Mouse (Mus musculus) right cerebral cortex, postnatal 10 days (tissue): Measurements from ENCODE around the gene 4930415O20Rik.
A peak's percentile ranks its signal among the peaks of the same experiment; 100 is the strongest.

Experiments
- DNase-seq, 2 experiments: peaks; one replicate each; pipeline ENCODE4 v3.0.0; 2021; ENCODE audit warnings: low spot score in 2 of 2

4930415O20Rik gene

DNA sequence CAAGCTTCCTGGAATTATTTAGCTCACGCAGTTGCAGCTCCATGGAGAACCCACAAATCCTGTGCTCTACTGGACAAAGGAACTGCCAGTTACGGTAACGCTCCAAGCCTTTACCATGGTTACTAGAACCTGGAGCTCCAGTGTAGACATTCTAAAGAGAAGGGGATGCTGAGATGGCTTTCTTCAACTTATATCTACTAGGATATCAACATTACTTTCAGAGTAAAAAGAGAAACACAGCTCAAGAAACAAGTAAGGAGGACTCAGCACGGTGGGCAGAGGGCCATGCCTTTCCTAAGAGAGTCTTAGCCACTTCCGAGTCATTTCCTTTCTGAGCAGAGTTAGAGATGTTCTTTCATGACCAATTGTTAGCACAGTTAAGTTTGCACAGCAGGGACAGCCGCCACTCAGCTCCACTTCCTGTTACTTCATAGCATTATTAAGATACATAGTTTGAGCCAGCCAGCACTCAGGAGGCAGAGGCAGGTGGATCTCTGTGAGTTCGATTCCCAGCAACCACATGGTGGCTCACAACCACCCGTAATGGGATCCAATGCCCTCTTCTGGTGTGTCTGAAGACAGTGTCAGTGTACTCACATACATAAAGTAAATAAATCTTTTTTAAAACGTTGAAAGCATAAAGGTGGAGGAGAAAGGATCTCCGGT is at the start of gene 4930415O20Rik, which contains the start of gene Ccnt1:
TSS of gene 4930415O20Rik (plus strand) at position 132 of the 666 bp plus-strand sequence.
TSS of gene Ccnt1 (minus strand) at position 51 of the 666 bp plus-strand sequence.
- no peak for DNase-seq

DNA sequence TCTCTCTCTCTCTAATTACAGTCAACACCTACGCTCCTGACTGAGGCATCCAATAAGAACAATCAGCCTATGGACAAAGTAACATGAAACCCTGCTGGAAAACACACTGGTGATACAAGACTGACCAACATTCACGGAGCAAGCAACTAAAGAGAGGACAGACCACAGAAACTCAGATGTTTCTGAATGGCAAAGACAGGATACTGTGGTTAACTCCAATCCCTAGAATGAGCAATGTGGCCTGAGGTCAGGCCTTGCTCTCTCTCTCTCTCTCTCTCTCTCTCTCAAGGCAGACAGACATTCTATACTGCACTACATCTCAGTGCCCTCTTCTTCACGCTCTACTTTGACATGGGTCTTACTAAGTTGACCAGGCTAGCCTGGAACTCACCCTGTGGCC is 49.6 kb upstream of the 4930415O20Rik start:
- DNase-seq: no peak

DNA sequence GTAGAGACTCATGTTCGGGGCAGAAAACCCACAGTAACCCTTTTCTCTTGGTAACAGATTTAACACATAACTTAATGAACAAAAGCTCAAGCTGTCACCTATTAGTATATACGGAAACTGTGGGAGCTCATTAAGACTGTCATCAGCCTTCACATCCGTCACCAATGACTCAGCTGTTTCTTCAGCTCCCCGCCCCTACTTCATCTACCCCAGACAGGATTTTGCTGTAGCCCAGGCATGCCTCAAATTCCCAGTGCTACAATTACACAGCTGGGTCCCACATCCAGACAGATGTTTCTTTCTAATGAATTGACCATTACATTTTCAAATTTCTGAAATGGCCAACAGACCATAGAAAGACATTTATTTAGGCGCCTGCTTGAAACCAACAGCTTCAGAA is 44.7 kb upstream of the 4930415O20Rik start:
- DNase-seq: no peak

DNA sequence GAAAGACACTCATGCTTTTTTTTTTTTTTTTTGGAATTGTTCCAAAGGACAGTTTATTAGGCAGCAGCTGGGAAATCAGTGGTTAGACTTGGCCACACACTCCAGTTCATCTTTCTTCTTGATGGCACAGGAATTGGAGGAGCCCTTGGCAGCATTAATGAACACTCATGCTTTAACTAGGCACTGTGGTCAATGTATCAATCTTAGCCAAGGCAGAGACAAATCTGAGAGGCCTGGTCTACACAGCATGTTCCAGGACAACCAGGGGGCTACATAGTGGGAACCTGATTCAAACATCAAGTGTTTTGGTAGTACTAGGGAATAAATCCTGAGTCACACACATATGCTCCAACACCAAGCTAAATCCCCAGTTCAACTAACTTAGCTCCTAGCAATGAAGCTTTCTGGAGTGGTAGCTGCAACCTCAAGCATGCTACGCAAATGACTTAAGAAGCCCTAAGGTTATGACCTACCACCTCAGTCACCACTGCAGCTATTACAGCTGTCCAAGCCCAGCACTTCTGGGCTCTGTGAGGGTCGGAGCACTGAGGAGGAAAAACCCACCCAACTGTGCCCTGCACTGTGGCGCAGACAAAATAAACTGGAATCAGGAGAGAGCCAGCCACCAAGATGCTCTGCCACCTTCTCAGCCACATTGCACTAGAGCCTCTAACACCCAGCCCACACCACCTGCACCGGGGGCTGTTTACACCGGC is 43.6 kb upstream of the 4930415O20Rik start:
- no peak for DNase-seq

DNA sequence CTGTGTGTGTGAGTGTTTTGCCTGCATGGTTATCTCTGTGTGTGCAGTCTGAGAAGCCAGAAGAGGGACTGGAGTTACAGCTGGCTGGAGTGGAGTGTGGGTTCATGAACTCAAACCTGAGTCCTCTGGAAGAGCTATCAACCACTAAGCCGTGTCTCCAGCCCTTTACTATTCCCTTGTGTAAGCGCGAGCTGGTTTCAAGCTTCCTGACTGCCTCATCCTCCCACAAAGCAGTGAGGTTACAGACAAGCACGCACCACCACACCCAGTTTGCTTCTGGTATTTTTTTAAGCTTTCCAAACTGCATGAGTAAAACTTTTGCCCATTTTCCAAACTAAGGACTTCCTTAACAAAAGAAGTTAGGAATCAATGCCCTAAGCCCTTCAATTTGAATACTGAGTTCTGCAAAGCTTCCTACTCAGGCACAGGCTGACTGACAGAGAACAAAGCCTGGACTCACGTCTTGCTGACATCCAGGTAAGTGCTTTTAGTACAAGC is 42.7 kb upstream of the 4930415O20Rik start:
- DNase-seq: no peak

DNA sequence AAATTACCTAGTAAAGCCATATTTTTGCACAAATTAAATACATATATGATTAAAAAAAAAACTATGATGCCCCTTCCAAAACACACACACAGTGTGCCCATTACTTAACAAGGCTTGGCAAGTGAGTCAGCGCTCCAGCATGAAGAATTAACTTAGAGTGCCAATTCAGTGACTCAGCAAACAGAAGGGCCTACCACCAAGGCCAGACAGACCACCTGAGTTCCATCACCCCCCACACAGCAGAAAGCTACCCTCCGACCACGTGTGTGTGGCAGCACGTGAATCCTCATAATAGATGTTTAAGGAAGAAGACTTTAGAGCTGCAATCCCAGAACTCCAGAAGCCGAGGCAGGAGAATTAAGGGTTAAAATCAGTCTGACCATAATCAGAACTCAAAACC is 38.5 kb upstream of the 4930415O20Rik start:
- no peak for DNase-seq

DNA sequence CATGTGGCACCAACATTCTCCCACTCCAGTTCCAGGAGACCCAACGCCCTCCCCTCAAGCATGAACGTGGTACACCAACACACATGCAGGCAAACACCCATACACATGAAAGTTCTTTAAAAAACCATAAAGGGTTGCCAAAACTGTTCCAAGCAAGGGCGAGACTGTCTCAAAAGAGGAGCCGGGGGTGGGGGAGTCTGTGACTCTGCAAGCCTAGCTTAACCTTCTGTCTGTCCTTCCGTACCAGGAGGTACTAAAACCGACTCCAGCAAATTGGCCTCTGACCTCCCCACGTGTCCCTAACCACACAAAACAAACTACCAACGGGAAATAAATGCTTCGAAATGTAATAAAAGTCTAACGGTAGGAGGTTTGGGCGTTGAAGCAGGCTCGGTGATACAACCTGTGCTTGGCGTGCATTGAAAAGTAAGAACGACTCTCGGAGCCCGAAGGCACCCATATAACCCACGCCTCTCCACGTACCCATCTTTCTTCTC is 37.7 kb upstream of the 4930415O20Rik start:
- no peak for DNase-seq

DNA sequence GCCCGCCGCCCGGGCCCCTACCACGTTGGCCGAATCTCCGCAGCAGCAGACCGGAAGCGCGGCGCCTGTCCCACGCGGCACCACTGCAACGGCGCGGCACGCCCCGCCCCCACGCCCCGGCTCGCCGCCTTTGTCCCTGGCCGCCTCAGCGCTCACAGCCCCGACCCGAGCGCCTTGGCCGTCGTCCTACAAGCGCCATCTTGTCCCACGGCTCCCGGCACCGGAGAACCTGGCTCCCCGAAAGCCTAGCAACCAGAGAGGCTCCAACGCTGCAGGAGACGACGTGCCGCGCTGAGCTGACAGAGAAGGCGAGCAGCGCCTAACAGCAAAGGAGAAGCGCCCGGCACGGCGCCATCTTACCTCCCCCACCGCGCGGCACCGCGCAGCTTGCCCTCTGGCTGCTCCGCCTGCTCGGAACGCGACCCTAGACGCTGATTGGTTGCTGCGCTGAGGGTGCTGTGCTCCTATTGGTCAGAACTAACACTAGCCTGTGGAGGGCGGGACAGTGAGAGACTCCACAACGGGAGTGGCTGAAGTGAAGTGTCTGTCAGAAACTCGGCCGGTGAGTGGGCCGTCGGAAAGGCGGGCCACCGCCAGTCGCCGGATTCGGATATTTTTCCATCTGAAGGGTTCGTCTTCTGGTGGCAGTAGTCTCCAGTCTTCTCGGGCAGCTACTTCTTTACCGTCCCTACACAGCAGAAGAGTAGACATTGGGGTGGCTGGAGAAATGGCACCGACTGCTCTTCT is 36.8 kb upstream of the 4930415O20Rik start, which contains the start of gene Kansl2:
TSS of gene Kansl2 (minus strand) at position 384 of the 747 bp plus-strand sequence.
- DNase-seq: peak; percentile 99

DNA sequence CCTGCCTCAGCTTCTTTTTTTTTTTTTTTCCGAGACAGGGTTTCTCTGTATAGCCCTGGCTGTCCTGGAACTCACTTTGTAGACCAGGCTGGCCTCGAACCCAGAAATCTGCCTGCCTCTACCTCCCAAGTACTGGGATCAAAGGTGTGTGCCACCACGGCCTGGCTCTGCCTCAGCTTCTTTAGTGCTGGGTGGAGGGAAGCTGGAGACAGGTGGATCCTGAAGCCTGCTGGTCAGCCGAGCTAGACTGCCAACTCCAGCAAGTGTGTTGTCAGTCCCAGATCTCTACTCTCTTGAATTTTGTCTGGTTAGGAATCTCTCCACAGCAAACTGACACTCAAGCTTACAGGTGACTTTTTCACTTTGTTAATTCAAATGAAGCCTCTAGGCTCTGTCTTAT is 34.9 kb upstream of the 4930415O20Rik start:
- no peak for DNase-seq

DNA sequence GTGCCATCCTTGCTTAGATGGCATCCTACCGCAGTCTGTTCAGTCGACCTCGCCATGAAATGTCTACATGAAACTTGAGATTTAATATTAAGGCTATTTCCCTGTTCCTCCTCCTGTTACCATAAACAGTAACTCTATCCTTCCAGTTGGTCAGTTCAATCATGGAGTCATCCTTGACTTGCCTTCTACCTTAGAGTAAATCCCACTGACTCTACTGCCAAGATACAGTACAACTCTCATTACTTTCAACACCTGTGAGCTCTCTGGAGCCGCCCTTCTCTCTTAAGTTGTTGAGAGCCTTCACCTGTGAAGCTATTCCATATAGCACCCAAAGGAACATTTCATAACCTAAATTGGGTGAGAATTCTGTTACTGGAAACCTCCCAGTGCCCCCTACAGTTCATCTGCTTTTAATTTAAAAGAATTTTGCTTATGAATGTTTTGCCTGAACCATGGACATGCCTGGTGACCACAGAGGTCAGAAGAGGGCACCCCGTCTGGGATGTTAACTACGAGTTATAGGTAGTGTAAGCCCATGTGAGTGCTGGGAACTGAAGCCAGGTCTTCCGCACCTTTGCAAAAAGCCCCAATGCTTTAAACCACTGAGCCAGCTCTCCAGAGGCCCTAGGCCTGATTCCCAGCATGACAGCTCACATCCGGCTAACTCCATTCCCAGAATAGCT is 33.8 kb upstream of the 4930415O20Rik start:
- no peak for DNase-seq

DNA sequence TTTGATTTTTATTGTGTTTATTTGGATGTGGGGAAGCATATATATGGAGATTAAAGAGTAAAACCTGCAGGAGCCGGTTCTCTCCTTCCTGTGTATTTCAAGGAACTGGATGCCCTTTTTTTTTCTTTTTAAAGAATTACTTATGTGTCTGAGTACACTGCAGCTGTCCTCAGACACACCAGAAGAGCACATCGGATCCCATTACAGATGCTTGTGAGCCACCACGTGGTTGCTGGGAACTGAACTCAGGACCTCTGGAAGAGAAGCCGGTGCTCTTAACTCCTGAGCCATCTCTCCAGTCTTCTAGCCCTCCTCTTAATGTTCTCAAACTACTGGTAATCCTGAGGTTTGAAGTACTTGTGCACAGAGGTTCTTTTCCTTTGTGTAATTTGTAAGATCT is 32.9 kb upstream of the 4930415O20Rik start:
- no peak for DNase-seq

DNA sequence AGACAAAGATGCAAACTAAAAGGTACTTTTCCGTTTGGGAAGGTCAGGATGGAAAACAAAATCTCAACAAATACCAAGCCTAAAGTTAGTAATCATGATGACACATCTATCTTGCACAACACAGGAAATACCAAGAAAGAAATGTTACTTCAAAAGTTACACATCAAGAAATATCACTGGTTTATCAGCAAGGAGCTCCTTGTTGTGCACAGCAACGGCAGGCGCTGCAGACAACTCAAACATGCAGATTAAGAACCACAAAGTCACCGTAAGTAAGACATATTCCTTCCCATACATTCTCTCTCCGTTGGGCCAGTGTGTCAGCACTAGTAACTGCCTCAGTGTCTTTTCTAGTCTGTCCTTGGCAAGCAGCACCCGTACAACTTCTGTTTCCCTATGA is 29.7 kb upstream of the 4930415O20Rik start:
- DNase-seq: no peak

DNA sequence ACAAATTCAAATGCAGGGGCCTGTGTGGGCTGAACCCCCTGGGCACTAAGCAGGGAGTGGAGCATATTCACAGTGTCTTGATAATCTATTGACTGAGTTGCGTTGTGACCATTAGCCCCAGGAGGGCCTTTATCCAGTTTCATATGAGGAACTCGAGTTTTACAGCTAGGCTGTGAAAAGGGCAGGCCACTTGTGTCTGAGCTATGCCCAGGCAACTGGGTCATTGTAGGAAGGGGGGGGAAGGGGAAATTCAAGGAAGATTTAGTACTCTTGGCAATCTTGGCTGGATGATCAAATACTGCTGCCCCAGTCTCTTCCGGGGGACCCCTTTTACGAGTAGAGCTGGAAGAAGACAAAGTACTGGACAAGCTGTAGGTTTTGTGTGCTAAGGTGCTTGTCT is 27.5 kb upstream of the 4930415O20Rik start:
- DNase-seq: no peak

DNA sequence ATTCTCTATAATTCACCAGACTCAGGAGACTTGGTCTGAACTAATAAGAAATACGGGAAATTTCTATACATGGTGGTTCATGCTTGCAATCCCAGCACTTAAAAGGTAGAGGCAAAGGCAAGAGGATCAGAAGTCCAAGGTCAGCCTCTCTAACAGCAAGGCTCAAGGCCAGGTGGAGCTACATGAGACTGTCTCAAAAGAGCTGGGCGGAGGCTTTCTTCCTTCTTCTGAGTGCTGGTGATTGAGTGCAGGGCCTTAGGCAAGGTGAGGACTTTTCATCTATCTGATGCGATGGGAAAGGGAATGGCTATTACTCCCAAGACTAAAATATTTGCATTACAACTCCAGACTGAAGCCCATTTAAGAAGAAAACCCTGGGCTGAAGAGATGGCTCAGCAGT is 25.7 kb upstream of the 4930415O20Rik start:
- no peak for DNase-seq

DNA sequence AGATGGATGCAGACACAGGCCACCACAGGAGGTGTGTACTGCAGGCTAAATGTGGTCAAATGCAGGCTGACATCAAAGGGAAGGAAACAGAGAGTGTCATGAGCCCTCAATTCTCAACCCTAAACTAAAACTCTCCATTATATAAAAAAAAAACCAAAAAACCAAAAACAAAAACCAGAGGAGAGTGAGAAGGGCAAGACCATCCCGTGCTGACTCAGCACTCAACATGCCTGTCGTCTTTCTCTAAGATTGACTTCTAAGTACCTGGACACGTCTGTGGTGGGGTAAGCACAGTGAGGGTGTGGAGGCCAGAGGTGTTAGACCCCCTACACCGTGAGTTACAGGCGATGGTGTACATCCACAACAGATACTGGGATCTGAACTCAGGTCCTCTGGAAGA is 24.0 kb upstream of the 4930415O20Rik start:
- DNase-seq: no peak

DNA sequence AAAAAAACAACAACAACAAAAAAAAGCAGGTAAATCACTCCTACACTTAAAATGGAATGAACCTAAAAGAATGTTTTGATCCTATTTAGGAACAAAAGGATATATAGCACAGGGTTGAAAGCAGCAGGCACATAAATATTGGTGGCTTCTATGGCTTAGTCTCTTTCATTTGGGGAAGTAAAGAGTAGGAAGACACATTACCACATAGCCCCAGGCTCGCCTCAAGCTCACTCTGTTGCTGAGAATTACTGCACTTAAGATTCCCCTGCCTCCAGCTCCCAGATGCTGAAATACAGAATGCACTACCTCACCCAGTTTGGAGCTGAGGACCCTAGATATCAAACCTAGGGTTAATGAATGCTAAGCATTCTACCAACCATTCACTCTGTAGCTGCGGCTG is 18.0 kb upstream of the 4930415O20Rik start:
- no peak for DNase-seq

DNA sequence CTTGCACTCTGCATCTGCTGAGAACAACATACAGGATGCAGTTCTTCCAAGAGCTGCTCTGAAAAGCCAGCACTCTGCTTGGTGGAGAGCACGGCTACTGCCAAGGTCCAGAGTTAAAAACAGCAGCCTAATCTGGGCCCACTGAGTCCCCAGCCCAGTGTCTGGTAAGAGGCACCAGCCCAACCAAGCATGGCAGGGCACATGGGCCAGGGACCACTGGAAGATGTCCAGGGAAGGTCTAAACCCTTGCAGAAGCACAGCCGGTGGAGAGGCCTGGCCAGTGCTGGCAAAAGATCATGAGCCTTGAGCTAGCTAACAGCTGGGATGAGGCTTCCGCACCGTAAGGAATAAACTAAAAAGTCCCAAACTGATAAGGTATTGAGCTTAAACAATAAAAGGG is 14.9 kb upstream of the 4930415O20Rik start:
- no peak for DNase-seq

DNA sequence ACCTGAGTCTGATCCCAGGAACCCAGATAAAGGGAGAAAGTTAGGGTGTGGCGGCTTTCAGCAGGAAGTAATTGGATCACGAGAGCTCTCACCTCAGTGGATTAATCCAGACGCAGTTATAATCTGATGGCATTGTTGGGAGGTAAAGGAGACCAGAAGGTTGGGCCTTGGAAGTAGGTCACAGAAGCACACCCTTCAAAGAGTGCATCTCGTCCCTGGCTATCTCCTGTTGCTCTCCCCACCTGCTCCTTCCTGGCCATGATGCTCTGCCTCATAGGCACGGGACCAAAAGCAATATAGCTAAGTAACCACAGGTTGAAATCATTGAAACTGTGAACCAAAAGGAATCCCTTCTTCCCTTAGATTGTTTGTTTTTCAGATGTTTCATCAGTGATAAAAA is 13.6 kb upstream of the 4930415O20Rik start:
- no peak for DNase-seq

DNA sequence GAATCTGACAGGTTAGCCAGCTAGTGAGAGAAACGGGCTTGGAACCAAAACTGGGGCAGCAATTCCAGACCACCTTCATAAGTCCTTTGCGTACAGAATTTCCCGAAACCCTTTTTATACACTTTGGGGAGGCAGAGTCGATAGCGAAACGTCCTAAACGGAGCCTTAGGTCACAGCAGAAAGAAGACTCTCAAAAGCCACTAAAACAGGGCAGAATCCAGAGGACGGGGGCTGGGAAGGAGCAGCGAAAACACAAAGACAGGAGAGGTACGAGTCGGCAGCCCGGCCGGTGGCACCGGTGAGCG is 3.9 kb upstream of the 4930415O20Rik start:
- DNase-seq: no peak

DNA sequence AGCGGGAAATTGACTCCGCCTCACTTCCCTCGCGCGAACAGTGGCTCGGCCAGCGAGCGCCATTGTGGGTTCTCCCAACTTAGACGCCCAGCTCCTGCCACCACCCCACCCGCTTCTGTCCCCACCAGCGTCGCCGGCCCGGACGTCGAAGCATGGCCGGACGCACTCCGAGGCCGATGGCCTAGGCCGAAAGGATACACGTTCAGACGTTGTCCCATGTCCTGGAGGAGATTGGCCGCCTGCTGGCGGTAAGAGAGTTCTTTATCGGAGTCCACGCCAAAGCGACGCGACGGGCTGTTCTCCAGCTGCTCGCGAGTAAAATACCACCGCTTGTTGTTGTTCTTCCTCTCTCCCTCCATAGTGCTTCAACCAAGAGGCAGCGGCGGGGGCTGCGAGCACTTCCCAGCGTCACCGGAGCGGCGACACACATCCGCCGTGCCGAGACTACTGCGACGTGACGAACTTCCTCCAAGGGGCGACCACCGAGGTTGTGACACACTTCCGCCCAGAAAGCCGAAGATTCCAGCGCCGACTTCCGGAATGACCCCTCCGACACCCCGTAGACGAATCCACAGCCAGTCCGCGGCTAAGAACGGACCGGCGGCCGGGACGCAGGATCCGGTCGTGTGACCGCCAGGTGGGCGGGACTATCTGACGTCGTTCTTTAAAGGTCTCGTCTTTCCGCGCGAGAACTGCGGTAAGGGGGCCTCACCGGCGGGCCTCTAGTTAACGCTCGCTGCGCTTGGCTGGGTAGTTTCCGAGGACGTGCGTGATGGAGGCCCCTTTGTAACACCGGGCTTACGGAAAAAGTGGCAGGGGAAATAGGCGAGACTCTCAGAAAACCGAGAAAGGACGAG is 3.3 kb upstream of the 4930415O20Rik start:
- peak; percentile 100 for DNase-seq
